Mouse (Mus musculus) limb, embryonic 11.5 days (tissue): Measurements from ENCODE around the gene Gm28038. TPM values are rescaled to one million over a fixed set of nuclear protein-coding genes. Genes with fewer than 3 reads are reported as not detected.

ENCODE experiments used
- ATAC-seq: fragments of 200-750 bp; cut with Nextera tagmentation; 2 replicates; pipeline ENCODE4 v1.8.0; 2017; ENCODE audit warnings: low read depth; ENCODE audit not compliant: insufficient number of reproducible peaks, low FRiP score, low TSS enrichment
- DNase-seq: peaks from one replicate; pipeline ENCODE4 v3.0.0-alpha.2; 2015; ENCODE audit warnings: low spot score
- H3K27ac ChIP-seq: fragments of 300-500 bp; sonication (generic); replicated peaks from 2 replicates; pipeline ENCODE4 v1.5.1; 2014; ENCODE audit warnings: low read depth, mild to moderate bottlenecking, low read length
- H3K27me3 ChIP-seq: fragments of 300-500 bp; sonication (generic); 2 replicates; pipeline ENCODE4 v1.6.1; 2014; ENCODE audit warnings: mild to moderate bottlenecking, low read length, mixed read lengths; ENCODE audit not compliant: control insufficient read depth, insufficient read depth
- H3K36me3 ChIP-seq: fragments of 300-500 bp; sonication (generic); 2 replicates; pipeline ENCODE4 v1.6.1; 2014; ENCODE audit warnings: mild to moderate bottlenecking, low read length, moderate library complexity, mixed read lengths; ENCODE audit not compliant: control insufficient read depth, insufficient read depth
- H3K4me1 ChIP-seq: fragments of 300-500 bp; sonication (generic); 2 replicates; pipeline ENCODE4 v1.6.1; 2014; ENCODE audit warnings: low read length, mixed read lengths; ENCODE audit not compliant: control insufficient read depth, insufficient read depth
- H3K4me2 ChIP-seq: fragments of 300-500 bp; sonication (generic); 2 replicates; pipeline ENCODE4 v1.6.1; 2014; ENCODE audit warnings: low read depth, mild to moderate bottlenecking, moderate library complexity; ENCODE audit not compliant: severe bottlenecking
- H3K4me3 ChIP-seq: fragments of 300-500 bp; sonication (generic); 2 replicates; pipeline ENCODE4 v1.5.1; 2014; ENCODE audit warnings: low read depth, low read length
- H3K9ac ChIP-seq: fragments of 300-500 bp; sonication (generic); 2 replicates; pipeline ENCODE4 v1.6.1; 2014; ENCODE audit warnings: mild to moderate bottlenecking, low read length
- H3K9me3 ChIP-seq: fragments of 300-500 bp; sonication (generic); 2 replicates; pipeline ENCODE4 v1.6.1; 2016; ENCODE audit warnings: low read length; ENCODE audit not compliant: control insufficient read depth
- WGBS: fragments of 180-500 bp; shearing (Covaris S2); extraction: QIAGEN DNeasy Blood & Tissue Kit; methylation state at CpG from one replicate; pipeline ENCODE4 v1.1.7; 2014; 5-methylcytosine and 5-hydroxymethylcytosine counted together
- polyA plus RNA-seq: library from polyadenylated mRNA; unstranded; fragments of >200 nt; fragmentation: Nextera tagmentation; extraction: Ambion mirVana; gene quantifications from 2 replicates; pipeline ENCODE4 v1.2.1, GENCODE M21; 2014

The Gm28038 gene
- polyA plus RNA-seq, 1 experiment from 2014 or later, result not detected

DNA sequence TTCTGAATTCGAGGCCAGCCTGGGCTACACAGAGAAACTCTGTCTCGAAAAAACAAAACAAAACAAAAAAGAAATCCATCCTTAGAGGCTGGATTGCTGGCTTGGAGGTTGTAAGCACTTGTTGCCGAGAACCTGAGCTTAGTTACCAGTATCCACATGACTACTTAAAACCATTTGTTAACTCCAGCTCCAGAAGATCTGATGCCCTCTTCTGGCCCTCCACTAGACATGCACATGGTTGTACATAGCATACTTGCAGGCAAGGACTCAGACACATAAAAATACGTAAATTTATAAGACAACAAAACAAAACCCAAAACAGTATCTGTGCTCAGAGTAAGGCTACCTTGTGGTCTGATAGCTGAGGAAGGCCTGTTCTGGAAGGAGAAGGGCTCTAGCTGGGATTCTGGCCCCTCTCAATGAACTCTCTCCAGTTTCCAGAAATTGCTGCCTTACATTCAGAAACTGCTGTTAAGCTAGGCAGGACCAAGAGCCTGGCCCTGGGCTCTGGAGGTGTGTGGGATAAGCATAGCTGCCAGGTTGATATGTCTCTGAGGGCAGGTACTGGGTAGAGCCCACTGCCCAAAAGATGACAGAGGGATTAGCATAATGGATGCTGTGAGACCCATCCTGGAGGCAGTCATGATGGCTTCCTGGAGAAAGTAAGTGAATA, 19.6 kb upstream of the Gm28038 start:
- Histone ChIP-seq H3K9ac (no peak overlapping the region), H3K4me3 (no peak overlapping the region), H3K27me3 (no peaks in the 10 kb centered on the region), H3K4me2 (no peak overlapping the region), H3K27ac (no peak overlapping the region), H3K9me3 (no peaks in the 10 kb centered on the region), H3K36me3 (peaks cover 30% of the 10 kb centered on the region), H3K4me1 (peaks cover 17% of the 10 kb centered on the region)
- no peak for DNase-seq
- WGBS, result 86% methylated on average over 4 of the region's 4 CpGs
- no peak for ATAC-seq

DNA sequence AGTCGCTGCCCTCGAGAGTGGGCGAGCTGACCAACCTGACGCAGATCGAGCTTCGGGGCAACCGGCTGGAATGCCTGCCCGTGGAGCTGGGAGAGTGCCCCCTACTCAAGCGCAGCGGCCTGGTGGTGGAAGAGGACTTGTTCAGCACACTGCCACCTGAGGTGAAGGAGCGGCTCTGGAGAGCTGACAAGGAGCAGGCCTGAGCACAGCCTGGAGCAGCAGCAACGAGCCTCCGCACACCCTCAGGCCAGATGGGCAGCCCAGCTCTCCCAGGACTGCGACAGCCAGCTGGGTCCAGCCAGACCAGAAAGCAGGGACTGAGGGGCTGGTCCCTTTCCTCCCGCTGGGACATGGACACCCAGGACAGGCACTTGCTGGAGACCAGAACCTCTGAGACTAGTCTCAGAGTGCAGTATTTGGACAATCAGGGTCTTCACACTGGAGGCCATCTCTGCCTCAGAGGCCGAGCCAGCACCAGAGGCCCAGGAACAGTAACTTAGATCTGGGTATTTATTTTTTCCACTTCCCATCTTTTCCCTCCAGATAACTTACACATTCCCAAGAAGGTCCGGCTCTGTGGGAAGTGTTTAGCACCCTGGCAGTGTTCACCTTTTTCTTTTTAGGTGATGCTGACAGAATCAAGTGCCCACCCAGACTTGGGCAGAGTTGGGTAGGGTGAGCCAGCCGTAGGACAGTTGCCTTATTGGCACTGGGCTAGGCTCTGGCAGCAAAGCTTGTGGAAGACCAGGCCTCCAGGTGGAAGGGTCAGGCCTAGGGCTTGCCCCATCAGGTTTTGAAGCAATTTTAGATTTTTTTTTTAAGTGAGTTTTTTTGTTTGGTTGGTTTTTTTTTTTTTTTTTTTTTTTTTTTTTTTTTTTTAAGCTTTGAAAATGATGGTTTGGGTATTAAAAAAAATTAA, 18.7 kb upstream of the Gm28038 start:
- 96% methylated on average over 18 of the region's 18 CpGs for WGBS
- ATAC-seq (no peak), DNase-seq (no peak)
- H3K36me3 ChIP-seq, result peaks cover 20% of the 10 kb centered on the region
- H3K4me3 ChIP-seq, result no peak overlapping the region
- H3K9me3 ChIP-seq, result no peaks in the 10 kb centered on the region
- H3K27me3 ChIP-seq, result no peaks in the 10 kb centered on the region
- H3K27ac ChIP-seq, result no peak overlapping the region; the same call in 1 of the 2 replicates
- H3K4me1 ChIP-seq, result peaks cover 17% of the 10 kb centered on the region
- no peak overlapping the region for H3K9ac ChIP-seq
- H3K4me2 ChIP-seq, result no peak overlapping the region

DNA sequence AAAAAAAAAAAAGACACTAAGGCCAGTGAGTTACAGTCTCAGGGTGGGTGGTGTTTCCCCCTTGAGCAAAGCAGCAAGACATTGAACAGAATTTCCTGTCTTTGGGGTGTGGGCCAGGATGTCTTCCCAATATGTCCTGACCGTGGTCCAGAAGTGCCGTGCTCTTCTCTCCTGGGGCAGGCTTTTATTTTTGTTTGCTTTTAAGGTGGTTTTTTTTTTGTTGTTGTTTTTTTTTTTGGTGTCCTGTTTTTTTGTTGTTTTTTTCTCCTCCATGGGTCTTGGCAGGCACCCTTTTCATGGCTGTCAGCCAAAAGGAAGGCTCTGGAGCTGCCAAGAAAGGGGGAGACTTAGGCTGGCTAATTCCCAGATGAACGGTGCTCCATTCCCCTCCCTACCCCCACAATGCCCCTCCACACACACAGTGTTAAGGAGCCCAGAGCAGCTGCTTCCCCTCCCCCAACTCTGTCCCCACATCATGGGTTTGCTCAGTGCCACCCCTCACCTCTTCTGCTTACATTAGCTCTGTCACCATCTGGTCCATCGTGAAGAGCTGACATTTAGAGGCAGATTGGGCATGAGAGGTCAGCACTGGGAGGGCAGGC, 17.9 kb upstream of the Gm28038 start:
- Histone ChIP-seq H3K36me3 (peaks cover 17% of the 10 kb centered on the region), H3K4me3 (no peak overlapping the region), H3K27me3 (no peaks in the 10 kb centered on the region), H3K9ac (no peak overlapping the region), H3K4me1 (peaks cover 17% of the 10 kb centered on the region), H3K9me3 (no peaks in the 10 kb centered on the region), H3K4me2 (no peak overlapping the region), H3K27ac (no peak overlapping the region)
- DNase-seq (no peak), ATAC-seq (no peak)
- WGBS, result 80% methylated on average over 4 of the region's 4 CpGs

DNA sequence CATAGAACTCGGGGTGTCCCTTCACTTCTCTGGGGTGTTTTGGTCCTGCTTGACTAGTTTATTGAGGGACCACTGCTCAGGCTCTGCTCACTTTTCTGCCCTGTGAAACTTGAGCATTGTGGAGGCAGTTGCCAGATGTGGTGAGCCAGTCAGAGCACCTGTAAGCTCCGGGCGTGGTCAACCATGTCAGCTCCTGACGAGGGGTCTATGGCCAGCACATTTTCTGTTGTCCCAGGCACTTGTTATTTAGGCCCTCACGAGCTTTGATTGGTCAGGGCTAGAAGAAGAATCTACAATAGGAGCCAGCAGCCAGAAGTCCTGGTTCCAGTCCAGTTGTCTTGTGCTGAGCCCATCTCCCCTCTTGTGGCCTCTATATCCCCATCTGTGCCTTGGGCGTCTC, 17.0 kb upstream of the Gm28038 start:
- Histone ChIP-seq H3K9me3 (no peaks in the 10 kb centered on the region), H3K36me3 (peaks cover 16% of the 10 kb centered on the region), H3K4me1 (peaks cover 14% of the 10 kb centered on the region), H3K27me3 (no peaks in the 10 kb centered on the region), H3K4me3 (no peak overlapping the region), H3K4me2 (no peak overlapping the region), H3K27ac (no peak overlapping the region), H3K9ac (no peak overlapping the region)
- no peak for ATAC-seq
- DNase-seq, result no peak
- WGBS, result 88% methylated on average over 6 of the region's 6 CpGs

DNA sequence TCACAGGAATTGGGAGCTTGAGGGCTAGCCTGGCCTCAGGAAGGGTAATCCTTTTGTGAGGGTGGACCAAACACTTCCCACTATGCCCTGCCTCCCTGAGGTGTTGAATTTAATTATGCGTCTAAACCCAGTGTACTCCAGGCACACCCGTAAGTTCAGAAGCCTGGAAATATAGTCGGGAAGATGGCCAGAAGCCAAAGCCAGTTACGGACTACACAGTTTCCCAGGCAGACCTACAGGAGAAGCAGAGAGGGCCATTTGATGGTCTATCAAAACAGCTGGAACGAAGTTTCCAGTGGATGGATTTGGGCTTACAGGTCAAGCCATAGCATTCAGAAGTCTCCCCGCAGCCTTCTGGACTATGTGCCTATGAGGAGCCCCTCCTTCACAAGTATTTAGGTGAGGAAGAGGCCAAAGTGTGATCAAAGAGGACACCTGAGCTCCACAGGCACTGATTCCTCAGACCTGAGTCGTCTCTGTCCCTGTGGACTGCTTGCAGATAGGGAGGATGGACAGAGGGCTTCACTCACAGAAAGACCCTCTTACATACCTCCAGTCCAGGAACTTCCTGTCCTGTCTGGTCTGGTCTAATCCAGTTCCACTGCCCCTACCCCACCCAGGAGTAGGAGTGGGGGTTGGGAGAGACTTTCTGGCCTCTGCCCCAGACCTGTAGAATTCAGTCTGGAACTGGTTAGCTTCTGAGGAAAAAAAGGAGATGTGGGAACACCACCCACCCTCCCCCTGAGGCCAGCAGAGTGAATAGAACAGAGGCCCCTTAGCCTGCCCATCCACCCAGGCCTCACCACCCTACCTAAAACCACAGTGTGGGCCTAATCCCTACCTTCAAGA, 15.9 kb upstream of the Gm28038 start:
- no peaks in the 10 kb centered on the region for H3K9me3 ChIP-seq
- H3K27me3 ChIP-seq, result no peaks in the 10 kb centered on the region
- H3K4me1 ChIP-seq, result peaks cover 14% of the 10 kb centered on the region
- H3K36me3 ChIP-seq, result peaks cover 16% of the 10 kb centered on the region
- no peak overlapping the region for H3K4me2 ChIP-seq
- H3K4me3 ChIP-seq, result no peak overlapping the region
- DNase-seq (peak; percentile 47), ATAC-seq (peak; percentile 27)
- 74% methylated on average over 7 of the region's 7 CpGs for WGBS
- peak overlapping the region; percentile 58; the same call in 1 of the 2 replicates for H3K27ac ChIP-seq
- no peak overlapping the region for H3K9ac ChIP-seq

DNA sequence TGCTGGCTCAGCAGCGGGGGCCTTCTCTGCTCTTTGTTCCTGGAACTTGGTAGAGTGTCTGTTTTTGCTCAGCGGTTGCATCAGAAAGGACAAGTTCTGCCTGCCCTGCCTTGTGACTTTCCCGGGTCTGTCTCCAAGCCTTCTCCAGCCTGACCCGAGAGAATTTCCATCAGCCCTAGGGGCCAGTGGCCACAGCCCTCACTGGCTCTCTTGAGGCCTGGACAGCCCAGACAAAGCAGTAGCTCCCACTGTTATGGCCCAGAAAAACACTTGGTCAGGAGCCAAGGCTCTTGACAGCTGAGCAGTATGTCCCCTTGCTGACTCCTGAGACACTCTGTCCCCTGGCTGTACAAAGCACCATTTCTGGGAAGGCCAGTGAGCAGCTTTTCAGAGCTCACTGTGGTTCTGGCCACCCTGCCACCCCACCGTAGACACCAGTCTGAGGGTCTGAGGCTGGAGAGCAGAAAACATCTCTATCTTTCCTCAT, 15.0 kb upstream of the Gm28038 start, which contains the start of gene Phyhd1:
Phyhd1 (plus strand) TSS at position 437 of the 487 bp plus-strand sequence.
- Histone ChIP-seq H3K9ac (peak within 1 kb of the TSS; percentile 45; the same call in 1 of the 2 replicates), H3K9me3 (no peaks in the 10 kb centered on the region), H3K36me3 (peaks cover 11% of the 10 kb centered on the region), H3K27me3 (no peaks in the 10 kb centered on the region), H3K4me1 (peaks cover 14% of the 10 kb centered on the region), H3K4me2 (no peak within 1 kb of the TSS), H3K4me3 (no peak within 1 kb of the TSS), H3K27ac (peak within 1 kb of the TSS; percentile 75)
- ATAC-seq (no peak), DNase-seq (peak; percentile 23)
- WGBS, result 40% methylated on average over 5 of the region's 5 CpGs

DNA sequence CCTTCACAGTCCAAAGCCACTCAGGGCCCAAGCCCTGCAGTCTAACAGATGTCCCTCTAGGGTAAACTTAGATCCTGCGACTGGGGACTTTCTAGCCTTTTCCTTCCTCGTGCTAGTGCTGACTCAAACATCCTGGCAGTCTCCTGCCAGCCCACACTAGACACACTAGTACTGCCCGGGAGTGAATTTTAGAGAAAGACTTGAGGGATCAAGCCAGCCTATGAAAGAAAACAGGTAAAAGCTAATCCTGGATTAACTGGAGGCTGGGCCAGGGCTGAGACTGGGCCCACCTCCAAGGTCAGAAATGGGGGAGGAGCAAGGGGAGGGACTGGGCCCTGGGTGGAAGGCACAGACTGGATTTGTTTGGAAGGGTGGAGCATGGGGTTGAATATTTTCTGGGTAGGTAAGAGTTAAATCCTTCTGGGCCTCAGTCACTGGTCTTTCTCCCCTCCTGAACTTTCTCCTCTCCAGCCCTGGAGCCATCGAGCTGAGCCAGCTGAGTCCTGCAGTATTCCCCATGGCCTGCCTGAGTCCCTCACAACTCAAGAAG, 14.4 kb upstream of the Gm28038 start:
- Histone ChIP-seq H3K27ac (peak overlapping the region; percentile 75; the same call in 1 of the 2 replicates), H3K27me3 (no peaks in the 10 kb centered on the region), H3K4me3 (no peak overlapping the region), H3K9me3 (no peaks in the 10 kb centered on the region), H3K9ac (no peak overlapping the region; the same call in 1 of the 2 replicates), H3K4me1 (peaks cover 14% of the 10 kb centered on the region), H3K36me3 (peaks cover 10% of the 10 kb centered on the region), H3K4me2 (no peak overlapping the region)
- WGBS, result 21% methylated on average over 4 of the region's 4 CpGs
- peak; percentile 39 for DNase-seq
- no peak; the same call in 1 of the 2 replicates for ATAC-seq
